Mouse (Mus musculus) lung, adult 18-20 months (tissue): ENCODE measurements at regions not wholly inside any gene's neighbourhood (a gene's known extent, or its start where the extent isn't known, plus 50 kb on each side); places are given as distances from the start of the nearest gene placed in this dataset.

Experiments used
- DNase-seq, 2 experiments: peaks; one replicate each; pipeline ENCODE4 v3.0.0; 2022; ENCODE audit warnings: mixed read lengths in 2 of 2

- DNase-seq: no peak
These were observed 110.2 kb downstream of the Chst1 start for GRCm38 (mm10) chr2:92709668-92710067.

DNA sequence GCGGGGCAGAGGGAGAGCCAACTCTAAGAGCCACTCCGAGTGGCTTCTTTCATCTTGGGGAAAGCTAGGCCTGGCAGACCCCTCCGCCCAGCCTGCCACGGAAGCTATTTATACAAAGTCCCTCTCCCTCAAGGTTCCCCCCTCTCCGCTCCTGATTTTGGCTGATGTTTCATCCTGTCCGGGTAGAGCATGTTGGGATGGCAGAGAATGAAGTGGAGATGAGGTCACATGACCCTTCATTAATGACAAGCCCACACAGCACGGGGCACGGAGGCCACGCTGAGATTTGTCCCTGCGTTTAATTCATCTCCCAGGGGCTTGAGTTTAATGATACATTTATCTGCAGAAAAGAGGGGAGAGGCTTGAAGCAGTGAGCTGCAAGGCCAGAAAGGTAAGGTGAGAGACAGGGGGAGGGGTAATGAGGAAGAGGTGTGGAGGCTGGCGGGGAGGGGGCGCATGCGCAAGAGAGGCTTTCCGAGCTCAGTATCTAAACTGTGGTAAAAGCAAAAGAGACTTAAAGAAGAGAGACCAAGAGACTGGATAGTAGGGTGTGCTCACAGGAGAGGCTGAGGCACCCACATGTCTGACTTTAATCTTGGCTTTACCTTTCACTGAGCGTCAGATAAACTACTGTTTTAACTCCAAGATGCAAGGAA lies 111.7 kb downstream of the Chst1 start:
- no peak for DNase-seq

DNA sequence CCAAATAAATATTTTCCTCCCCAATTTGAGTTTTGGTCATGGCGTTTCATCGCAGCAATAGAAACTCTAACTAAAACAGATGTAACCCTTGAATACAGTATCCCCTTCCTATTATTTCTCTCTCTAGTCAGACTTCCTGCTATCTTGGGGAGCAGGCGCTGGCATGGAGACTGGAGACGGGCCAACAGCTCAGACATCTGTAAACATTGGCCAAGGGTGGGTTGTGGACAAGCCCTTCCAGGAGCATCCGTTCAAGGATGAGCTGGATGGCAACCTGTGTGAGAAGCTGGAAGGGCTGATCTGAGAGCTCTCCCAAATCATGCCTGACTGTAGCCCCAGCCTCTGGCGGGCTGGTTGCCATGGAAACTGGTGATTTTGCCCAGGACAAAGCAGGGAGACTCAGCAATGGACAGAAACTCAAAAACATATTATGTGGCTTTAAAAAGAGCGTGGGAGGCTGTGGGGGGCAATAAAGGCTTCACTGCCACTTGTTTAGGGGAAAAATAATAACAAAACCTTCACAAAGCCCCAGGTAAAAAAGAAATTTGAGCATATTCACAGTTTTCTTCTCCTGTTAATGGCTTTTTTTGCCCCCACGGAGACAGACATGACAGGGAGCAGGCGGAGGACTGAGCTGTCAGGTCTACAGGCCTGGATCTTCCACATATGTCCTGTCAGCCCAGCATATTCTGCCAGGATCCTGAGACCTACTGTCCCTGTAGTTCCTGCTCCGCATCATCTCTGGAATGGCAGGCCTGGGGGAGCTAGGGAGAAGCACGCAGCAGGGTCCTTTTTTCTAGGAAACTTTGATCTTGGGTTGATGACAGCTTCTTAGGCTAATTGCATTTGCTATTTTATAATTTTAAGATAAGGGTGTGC lies 113.0 kb downstream of the Chst1 start:
- DNase-seq: peak; percentile 28 to 46

DNA sequence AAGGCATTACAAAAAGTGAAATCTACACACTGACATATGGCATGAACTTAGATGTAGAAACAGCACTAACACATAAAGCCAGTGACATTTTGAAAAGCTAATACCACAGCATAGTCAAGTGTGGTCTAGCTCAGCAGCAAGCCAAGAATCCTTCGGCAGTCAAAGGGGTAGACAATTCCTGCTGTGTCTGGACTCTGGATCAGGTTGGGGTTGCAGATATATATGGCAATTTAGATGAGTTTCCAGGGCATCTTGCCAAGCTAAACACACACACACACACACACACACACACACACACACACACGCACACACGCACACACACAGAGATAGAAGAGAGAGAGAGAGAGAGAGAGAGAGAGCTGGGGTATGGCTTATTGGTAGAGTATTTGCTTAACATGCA lies 118.2 kb downstream of the Chst1 start:
- DNase-seq: no peak

- DNase-seq: no peak
These were observed 122.4 kb downstream of the Chst1 start for GRCm38 (mm10) chr2:92721951-92722350.

DNA sequence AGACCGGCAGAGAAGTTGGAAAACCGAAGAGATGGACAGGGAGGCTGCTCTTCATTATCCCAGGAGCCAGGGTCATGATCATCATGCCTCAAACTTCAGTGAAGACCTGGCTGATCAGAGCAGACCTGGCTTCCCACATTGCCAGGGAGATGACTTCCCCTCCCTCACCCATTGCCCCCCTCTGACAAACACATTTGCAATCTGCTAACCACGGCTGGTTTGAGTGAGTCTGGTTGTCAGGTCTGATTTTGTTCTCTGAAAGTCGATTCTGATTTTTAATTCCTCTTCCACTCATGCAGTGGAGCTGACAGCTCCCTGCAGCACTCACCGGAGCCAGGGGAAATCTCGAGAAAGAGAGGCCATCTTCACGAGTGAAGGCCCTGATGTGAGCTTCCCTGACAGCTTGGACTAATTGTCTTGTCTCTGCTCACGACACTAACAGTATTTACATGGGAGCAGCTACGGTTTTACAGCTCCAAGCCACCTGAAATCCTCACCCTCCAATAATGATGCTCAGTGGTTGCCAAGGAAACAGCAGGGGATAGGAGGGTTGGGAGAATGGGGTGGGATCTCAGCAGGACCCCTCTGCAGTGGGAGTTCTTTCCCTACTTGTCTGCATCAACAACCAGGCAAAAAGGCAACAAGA lies 124.2 kb downstream of the Chst1 start:
- no peak for DNase-seq

DNA sequence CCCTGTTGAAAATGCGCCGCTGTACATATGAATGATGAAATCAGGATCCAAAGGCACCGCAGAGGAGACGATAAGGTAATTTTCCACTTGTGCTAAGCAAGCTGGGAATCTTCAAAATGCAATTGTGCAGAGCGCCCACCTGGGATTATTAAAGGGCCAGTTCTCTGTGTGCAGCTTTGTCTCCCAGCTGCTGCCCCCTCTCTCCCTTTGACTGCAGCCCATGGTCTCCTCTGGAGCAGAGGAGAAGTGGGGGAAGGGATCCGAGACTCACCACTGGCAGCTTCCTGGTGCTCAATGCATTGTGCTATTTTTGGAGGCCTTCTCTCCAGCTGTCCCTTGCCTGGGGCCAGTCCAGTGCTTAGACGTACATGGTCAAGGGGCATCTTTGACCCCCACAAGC lies 127.1 kb downstream of the Chst1 start:
- DNase-seq: no peak

DNA sequence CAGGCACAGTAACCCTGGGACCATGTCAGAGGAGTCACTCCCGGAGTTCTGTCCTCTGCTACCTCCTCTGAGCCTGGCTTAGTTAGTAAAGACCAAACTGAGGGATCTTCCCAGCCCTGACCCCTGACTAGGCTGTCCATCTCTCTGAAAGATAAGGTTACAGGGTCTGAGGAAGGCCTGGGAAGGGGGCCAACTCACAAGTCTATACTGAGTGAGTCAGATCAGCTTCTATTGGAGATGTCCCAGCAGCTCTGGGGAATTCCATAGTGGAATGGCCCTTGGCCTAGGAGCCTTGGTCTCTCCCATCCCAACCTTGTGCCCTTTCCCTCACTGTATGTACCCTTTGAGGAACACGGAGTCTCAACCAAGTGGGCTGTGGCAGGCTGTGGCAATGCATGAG lies 127.7 kb downstream of the Chst1 start:
- DNase-seq: no peak

DNA sequence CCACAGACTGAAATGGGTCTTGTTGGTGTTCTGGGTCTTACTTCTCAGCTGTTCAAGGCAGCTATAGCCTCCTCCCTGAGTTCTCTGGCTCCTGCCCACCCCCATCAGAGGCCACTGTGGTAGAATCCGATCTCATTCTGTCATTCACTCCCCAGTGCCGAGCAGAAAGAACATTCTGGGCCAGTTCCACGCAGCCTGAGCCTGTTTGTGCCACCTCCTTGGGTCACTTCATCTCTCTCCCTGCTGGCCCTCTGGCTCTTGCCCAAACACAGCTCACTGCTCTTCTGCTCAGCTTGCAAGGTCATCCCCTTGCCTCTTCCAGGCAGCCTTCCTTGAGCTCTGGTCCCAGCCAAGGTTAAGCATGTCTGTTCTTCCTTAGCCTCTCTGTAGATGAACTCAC lies 128.9 kb downstream of the Chst1 start:
- DNase-seq: peak; percentile 11 to 14

GRCm38 (mm10) chr2:92730371-92730770 lies 130.9 kb downstream of the Chst1 start:
- DNase-seq: no peak

DNA sequence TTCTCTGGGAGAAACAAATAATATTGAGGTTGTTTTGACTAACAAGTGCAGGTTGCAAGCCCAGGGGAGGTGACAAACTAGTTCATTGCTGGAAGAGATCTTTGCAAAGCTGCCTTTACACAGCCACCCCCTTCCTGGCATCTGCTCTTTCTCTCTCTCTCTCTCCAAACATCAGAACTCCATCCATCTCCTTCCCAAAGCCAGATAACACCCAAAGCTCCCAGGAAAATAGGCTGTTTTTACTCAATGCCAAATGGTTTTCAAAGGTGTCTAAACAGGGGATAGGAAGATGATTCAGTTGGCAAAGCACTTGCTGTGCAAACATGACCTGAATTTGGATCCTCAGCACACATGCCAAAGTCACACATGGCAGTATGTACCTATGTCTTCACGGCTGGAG lies 133.9 kb downstream of the Chst1 start:
- no peak for DNase-seq

DNA sequence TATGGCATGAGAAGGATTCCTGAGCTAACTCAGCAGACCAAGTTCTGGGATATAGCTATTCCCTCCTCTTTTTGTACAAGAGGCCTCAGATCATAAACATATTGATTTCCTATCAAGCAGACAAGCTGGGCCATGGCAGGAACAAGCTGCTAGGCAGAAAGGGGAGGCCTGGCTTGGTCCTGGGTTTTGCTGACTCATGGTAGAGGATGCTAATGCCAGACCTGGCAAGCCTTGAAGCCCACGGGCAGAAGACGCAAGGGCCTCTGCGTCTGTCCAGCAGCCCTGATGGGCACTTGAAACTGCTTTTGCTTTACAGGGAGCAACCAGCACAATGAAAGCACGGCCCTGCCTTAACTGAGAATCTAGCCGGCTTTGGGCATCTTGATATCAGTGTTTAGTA lies 136.3 kb downstream of the Chst1 start:
- no peak for DNase-seq

- DNase-seq: no peak
These were observed 137.8 kb downstream of the Chst1 start for GRCm38 (mm10) chr2:92737301-92737700.

- no peak for DNase-seq
These were observed 140.1 kb downstream of the Chst1 start for GRCm38 (mm10) chr2:92739576-92739975.

DNA sequence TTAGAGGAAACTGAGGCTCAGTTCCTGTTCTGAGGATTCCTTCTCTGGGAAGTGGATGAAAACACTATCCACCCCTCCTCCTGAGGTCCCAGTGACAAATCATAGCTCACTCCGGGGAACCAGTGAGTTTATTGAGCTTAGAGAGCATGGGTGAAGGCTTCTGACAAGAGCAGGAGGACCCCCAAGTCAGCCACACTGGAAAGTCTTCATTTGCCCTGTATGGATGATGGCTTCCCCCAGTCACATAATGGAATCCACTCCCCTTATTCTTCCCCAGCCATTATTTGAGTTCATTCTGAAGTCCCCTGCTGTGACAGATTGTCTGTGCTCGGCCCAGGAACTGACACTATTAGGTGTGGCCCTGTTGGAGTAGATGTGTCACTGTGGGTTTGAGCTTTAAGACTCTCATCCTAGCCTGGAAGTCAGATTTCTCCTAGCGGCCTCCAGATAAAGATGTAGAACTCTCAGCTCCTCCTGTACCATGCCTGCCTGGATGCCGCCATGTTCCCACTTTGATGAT lies 141.3 kb downstream of the Chst1 start:
- no peak for DNase-seq

- DNase-seq: peak; percentile 92 to 94
These were observed 142.5 kb downstream of the Chst1 start for GRCm38 (mm10) chr2:92742025-92742424.

DNA sequence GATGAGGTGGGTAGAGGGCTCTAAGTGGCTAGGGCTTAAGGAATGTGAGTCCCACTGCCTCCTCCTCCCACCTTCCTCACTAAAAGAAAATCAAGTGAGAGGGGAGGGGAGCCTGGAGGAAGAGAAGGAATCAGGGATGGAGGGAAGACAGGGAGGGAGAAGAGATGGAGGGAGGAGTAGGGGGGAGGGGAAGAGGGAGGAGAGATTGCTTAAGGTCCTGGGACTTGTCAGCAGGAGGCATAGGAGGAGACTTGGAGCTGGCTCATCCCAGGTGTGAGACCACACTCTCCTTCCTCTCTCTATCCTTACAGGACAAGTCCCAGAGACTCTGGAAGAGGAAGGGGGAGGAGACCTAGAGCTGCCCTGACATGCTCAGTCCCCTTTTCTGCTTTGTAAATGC lies 143.2 kb downstream of the Chst1 start:
- DNase-seq: peak in 1 of 2 experiments; percentile 17

DNA sequence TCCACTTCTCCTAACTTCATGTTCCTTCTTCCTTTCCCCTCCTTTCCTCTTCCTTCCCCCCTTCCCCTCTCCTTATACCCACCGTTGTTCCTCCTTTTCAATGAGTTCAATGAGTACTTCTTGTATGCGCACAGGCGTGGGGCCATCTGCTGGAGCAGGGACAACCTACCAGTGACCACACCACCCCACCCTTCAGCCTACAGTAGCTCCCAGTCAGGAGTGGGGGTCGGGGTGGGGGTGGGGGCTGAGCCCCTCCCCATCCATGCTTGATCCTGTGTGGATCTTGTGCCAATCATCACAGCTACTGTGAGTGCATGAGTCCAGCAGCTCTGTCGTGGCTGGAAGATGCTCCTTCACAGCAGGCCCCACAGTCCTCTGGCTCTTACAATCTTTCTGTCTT lies 143.6 kb downstream of the Chst1 start:
- DNase-seq: no peak

GRCm38 (mm10) chr2:92743911-92744310 lies 144.4 kb downstream of the Chst1 start:
- no peak for DNase-seq

- DNase-seq: peak; percentile 71 to 75
These were observed 147.9 kb downstream of the Chst1 start for GRCm38 (mm10) chr2:92747406-92747805.

GRCm38 (mm10) chr2:92750116-92750515 lies 150.6 kb downstream of the Chst1 start:
- no peak for DNase-seq

GRCm38 (mm10) chr2:92750672-92751071 lies 151.2 kb downstream of the Chst1 start:
- peak in 1 of 2 experiments; percentile 28 for DNase-seq

GRCm38 (mm10) chr2:92751256-92751655 lies 151.7 kb downstream of the Chst1 start:
- peak; percentile 30 to 49 for DNase-seq

GRCm38 (mm10) chr2:92752156-92752555 lies 152.6 kb downstream of the Chst1 start:
- no peak for DNase-seq
